Mouse (Mus musculus) liver, postnatal 0 days (tissue): ENCODE measurements at regions not wholly inside any gene's neighbourhood (a gene's known extent, or its start where the extent isn't known, plus 50 kb on each side); places are given as distances from the start of the nearest gene placed in this dataset.

ENCODE experiments used
- ATAC-seq: fragments of 200-750 bp; cut with Nextera tagmentation; 2 replicates; pipeline ENCODE4 v1.8.0; 2017; ENCODE audit warnings: mild to moderate bottlenecking, moderate library complexity
- DNase-seq: peaks from one replicate; pipeline ENCODE4 v3.0.0-alpha.2; 2016
- H3K27ac ChIP-seq: fragments of 300-500 bp; sonication (generic); 2 replicates; pipeline ENCODE4 v1.5.1; 2014; ENCODE audit warnings: antibody characterized with exemption, moderate library complexity, mild to moderate bottlenecking, low read depth
- H3K27me3 ChIP-seq: fragments of 300-500 bp; sonication (generic); 2 replicates; pipeline ENCODE4 v1.6.1; 2014; ENCODE audit warnings: low read length, control low read depth, mixed read lengths; ENCODE audit not compliant: insufficient read depth
- H3K36me3 ChIP-seq: fragments of 300-500 bp; sonication (generic); replicated peaks from 2 replicates; pipeline ENCODE4 v1.6.1; 2014; ENCODE audit warnings: mild to moderate bottlenecking, control low read depth, low read length, moderate library complexity, mixed read lengths; ENCODE audit not compliant: insufficient read depth
- H3K4me1 ChIP-seq: fragments of 300-500 bp; sonication (generic); 2 replicates; pipeline ENCODE4 v1.6.1; 2014; ENCODE audit warnings: antibody characterized with exemption, mild to moderate bottlenecking, control low read depth; ENCODE audit not compliant: insufficient read depth
- H3K4me2 ChIP-seq: fragments of 300-500 bp; sonication (generic); 2 replicates; pipeline ENCODE4 v1.6.1; 2014; ENCODE audit warnings: low read depth, mild to moderate bottlenecking, low read length, moderate library complexity, mixed read lengths
- H3K4me3 ChIP-seq: fragments of 300-500 bp; sonication (generic); 2 replicates; pipeline ENCODE4 v1.5.1; 2014; ENCODE audit warnings: low read depth, low read length
- H3K9ac ChIP-seq: fragments of 300-500 bp; sonication (generic); replicated peaks from 2 replicates; pipeline ENCODE4 v1.6.1; 2014; ENCODE audit warnings: mild to moderate bottlenecking, moderate library complexity
- H3K9me3 ChIP-seq: fragments of 300-500 bp; sonication (generic); 2 replicates; pipeline ENCODE4 v1.6.1; 2016; ENCODE audit warnings: mild to moderate bottlenecking, control low read depth, low read length, mixed read lengths
- CTCF ChIP-seq: sonication (generic); IDR thresholded peaks from 2 replicates; pipeline ENCODE4 v1.5.1; 2016; ENCODE audit warnings: antibody characterized with exemption, low read depth
- EP300 ChIP-seq: IDR thresholded peaks from 2 replicates; pipeline ENCODE4 v1.6.1; 2016; ENCODE audit warnings: antibody characterized with exemption, low read depth, mild to moderate bottlenecking
- WGBS: fragments of 180-500 bp; shearing (Covaris S2); extraction: QIAGEN DNeasy Blood & Tissue Kit; methylation state at CpG from one replicate; pipeline ENCODE4 v1.1.7; 2014; ENCODE audit not compliant: insufficient replicate concordance; 5-methylcytosine and 5-hydroxymethylcytosine counted together

DNA sequence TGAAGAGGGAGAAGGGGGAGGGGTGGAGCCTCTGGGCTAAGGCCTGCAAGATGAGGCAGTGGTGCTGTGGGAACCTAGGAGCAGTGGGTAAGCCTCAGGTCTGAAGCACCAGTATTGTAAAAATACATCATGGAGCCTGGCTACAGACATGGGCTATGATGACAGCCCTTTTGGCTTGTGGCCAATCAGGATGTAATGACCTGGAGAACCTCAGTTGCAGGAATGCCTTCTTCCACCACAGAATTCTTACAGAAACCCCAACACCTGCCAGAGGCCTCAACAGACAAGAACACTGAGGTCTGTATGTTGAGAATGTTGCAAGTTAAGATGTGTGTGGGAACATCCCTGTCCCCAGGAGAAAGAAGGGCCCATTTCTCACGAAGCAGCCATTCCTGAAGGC is 172.1 kb downstream of the Mtx2 start:
- no peak overlapping the region for H3K27ac ChIP-seq
- H3K36me3 ChIP-seq = no peaks in the 10 kb centered on the region
- no peaks in the 10 kb centered on the region for H3K9me3 ChIP-seq
- DNase-seq (no peak), ATAC-seq (no peak)
- H3K4me2 ChIP-seq = no peak overlapping the region
- H3K27me3 ChIP-seq = no peaks in the 10 kb centered on the region
- WGBS = 77% methylated on average over 1 of the region's 1 CpGs
- TF ChIP-seq EP300 (no peak), CTCF (no peak)
- H3K4me1 ChIP-seq = no peaks in the 10 kb centered on the region
- H3K4me3 ChIP-seq = no peak overlapping the region
- no peak overlapping the region for H3K9ac ChIP-seq

DNA sequence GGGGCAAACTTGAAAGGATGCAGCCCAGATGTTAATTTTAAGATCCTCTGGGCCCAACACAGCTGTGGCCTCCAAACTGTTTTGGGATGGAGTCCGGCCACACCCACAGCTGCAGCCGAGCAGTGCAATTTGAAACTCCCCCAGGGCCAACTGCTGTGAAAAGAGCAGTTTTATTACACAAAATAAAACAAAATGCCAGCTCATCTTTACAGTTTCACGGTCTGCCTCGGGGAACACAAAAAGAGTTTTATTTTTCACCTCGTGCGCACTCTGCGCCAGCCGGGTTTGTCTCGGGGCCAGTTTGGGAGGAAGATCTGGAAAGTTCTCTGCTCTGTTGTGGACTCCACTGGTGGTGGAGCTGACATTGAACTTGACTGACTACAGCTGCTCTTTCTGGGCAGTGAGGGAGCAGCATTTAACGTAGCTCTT is 174.8 kb downstream of the Mtx2 start:
- Histone ChIP-seq H3K4me1 (no peaks in the 10 kb centered on the region), H3K9ac (no peak overlapping the region), H3K4me2 (no peak overlapping the region), H3K9me3 (no peaks in the 10 kb centered on the region), H3K36me3 (no peaks in the 10 kb centered on the region), H3K27ac (no peak overlapping the region), H3K27me3 (no peaks in the 10 kb centered on the region), H3K4me3 (no peak overlapping the region)
- no peak for ATAC-seq
- 79% methylated on average over 10 of the region's 10 CpGs for WGBS
- no peak for DNase-seq
- no peak for TF ChIP-seq CTCF
- no peak for TF ChIP-seq EP300

DNA sequence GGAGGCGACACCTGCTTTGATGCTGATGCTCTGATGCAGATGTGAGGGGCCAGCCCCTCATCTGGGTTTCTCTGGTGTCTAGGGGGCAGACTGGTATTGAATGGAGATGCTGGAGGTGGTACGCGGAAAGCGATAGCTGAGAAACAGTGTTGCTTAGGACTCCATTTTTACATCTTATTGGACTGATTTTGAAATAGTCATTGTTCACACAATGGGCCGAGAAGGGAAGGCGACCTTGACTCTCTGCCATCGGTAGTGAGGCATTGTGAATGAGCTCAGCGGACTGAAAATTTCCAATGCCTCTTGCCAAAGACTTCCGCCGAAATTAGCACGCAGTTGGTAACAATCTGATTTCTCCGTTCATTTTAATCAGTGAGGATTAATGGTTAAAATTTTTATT is 177.0 kb downstream of the Mtx2 start:
- 82% methylated on average over 12 of the region's 12 CpGs for WGBS
- Histone ChIP-seq H3K9me3 (no peaks in the 10 kb centered on the region), H3K9ac (no peak overlapping the region), H3K36me3 (no peaks in the 10 kb centered on the region), H3K4me1 (no peaks in the 10 kb centered on the region), H3K4me3 (no peak overlapping the region), H3K4me2 (no peak overlapping the region), H3K27me3 (no peaks in the 10 kb centered on the region), H3K27ac (no peak overlapping the region)
- DNase-seq (no peak), ATAC-seq (no peak)
- no peak for TF ChIP-seq EP300
- no peak for TF ChIP-seq CTCF

DNA sequence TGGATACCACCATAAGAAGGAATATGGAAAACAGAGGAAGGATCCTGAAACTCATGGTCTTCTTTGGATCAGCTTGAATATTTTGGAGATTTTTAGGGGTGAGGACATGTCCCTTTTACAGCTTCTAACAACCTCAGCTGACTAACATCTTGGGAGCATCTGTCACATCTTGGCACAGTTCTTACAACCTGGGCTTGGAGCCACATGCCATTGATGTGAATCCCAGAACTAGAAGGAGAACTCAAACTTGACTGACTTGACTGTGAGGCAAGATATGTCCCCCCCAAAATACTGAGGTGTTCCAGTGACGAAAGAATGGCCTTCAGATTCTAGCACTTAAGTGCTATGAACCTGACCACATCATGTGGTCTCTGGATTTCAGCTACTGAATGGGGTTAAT is 182.5 kb downstream of the Mtx2 start:
- no peak overlapping the region for H3K27ac ChIP-seq
- H3K27me3 ChIP-seq = no peaks in the 10 kb centered on the region
- no peaks in the 10 kb centered on the region for H3K9me3 ChIP-seq
- TF ChIP-seq CTCF = no peak
- no peak for TF ChIP-seq EP300
- H3K36me3 ChIP-seq = no peaks in the 10 kb centered on the region
- H3K4me3 ChIP-seq = no peak overlapping the region
- ATAC-seq (no peak), DNase-seq (no peak)
- H3K4me1 ChIP-seq = no peaks in the 10 kb centered on the region
- WGBS = 63% methylated on average over 1 of the region's 1 CpGs
- no peak overlapping the region for H3K4me2 ChIP-seq
- H3K9ac ChIP-seq = no peak overlapping the region

DNA sequence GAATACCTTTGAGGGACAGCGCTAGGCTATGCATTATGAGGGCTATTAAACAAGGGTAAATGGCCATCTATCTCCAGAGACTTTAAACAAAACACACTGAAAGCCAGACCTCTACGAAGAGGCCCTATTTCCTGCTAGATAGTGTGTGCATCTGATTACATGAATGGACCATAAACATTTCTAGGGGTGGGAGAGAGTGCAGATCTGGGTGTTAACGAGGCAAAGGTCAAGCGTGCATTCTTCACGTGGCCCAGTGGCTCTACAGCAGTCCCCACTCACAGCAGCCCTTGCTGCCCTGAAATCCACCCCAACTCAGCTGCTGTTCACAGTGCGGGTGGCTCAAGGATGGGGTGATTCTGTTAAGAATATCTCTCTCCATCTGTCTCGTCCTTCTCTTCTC is 185.0 kb downstream of the Mtx2 start:
- DNase-seq (no peak), ATAC-seq (no peak)
- Histone ChIP-seq H3K4me1 (no peaks in the 10 kb centered on the region), H3K27ac (no peak overlapping the region), H3K27me3 (no peaks in the 10 kb centered on the region), H3K36me3 (no peaks in the 10 kb centered on the region), H3K4me2 (no peak overlapping the region), H3K4me3 (no peak overlapping the region), H3K9me3 (no peaks in the 10 kb centered on the region), H3K9ac (no peak overlapping the region)
- TF ChIP-seq EP300 = no peak
- TF ChIP-seq CTCF = no peak
- 53% methylated on average over 7 of the region's 7 CpGs for WGBS

DNA sequence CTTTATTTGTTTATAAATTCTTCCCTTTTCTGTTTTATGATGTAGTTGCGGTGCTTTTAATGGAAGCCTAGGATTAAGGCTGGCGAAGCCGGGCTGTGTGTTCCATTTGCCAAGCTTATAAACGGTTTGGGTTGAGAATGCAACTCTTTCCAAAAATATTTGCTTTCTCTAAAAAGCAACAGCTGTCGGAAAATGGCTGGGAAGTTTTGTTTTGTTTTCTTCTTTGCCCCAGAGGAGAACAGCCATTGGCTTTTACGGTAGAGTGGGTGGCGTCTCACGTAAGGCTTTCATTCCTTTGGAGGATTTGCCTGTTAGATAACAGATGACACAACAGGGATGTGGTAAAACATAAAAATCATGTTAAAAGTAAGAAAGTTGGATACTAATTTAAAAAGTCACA is 186.4 kb downstream of the Mtx2 start:
- no peak overlapping the region for H3K9ac ChIP-seq
- H3K4me3 ChIP-seq = no peak overlapping the region
- ATAC-seq = no peak
- 71% methylated on average over 8 of the region's 8 CpGs for WGBS
- no peaks in the 10 kb centered on the region for H3K9me3 ChIP-seq
- no peaks in the 10 kb centered on the region for H3K27me3 ChIP-seq
- no peak for TF ChIP-seq CTCF
- no peak for TF ChIP-seq EP300
- no peak for DNase-seq
- no peak overlapping the region for H3K4me2 ChIP-seq
- no peak overlapping the region for H3K27ac ChIP-seq
- no peaks in the 10 kb centered on the region for H3K36me3 ChIP-seq
- no peaks in the 10 kb centered on the region for H3K4me1 ChIP-seq
